Mouse (Mus musculus) CH12.LX (cell line): ENCODE data around the gene Galnt18. TPM values are rescaled to one million over a fixed set of nuclear protein-coding genes. Genes with fewer than 3 reads are reported as not detected.
A peak's percentile ranks its signal among the peaks of the same experiment; 100 is the strongest.

Experiments
- DNase-seq: peaks from one replicate; pipeline ENCODE4 v3.0.0-alpha.2; 2013; ENCODE audit errors: extremely low read depth
- H3K27ac ChIP-seq: 2 replicates; pipeline ENCODE4 v1.5.1; 2012; ENCODE audit warnings: low read depth, mild to moderate bottlenecking, control low read depth, moderate library complexity; ENCODE audit not compliant: insufficient read depth
- H3K27me3 ChIP-seq: replicated peaks from 2 replicates; pipeline ENCODE3; 2012; ENCODE audit warnings: inconsistent platforms
- H3K36me3 ChIP-seq, 2 experiments: replicated peaks in 1 of 2; 2 replicates each; pipeline versions ENCODE3 to v1.6.1; 2012; ENCODE audit warnings: inconsistent platforms in 1 of 2, low read length in 1 of 2, mild to moderate bottlenecking in 1 of 2, mixed read lengths in 1 of 2, moderate library complexity in 1 of 2; ENCODE audit not compliant: control insufficient read depth in 1 of 2, insufficient read depth in 1 of 2
- H3K4me1 ChIP-seq, 2 experiments: 2 replicates each; pipeline ENCODE4 v1.6.1; 2012; ENCODE audit warnings: inconsistent platforms in 1 of 2, moderate library complexity in 1 of 2; ENCODE audit not compliant: insufficient read depth in 2 of 2, control insufficient read depth in 1 of 2
- H3K4me2 ChIP-seq: 2 replicates; pipeline ENCODE4 v1.6.1; 2012; ENCODE audit warnings: low read depth, mild to moderate bottlenecking, control low read depth; ENCODE audit not compliant: poor library complexity, insufficient read depth, severe bottlenecking
- H3K4me3 ChIP-seq, 3 experiments: fragments of 150-350 bp in 1 of 3; sonication (generic) in 1 of 3; replicated peaks in 1 of 3; 2 replicates each; pipeline versions ENCODE3 to v1.5.1; 2011 to 2012; ENCODE audit warnings: low read depth in 2 of 3, low read length in 2 of 3, mild to moderate bottlenecking in 2 of 3, moderate library complexity in 2 of 3, control low read depth in 1 of 3, improper control_type of control experiment in 1 of 3, inconsistent platforms in 1 of 3, mixed read lengths in 1 of 3; ENCODE audit not compliant: poor library complexity in 1 of 3
- H3K79me2 ChIP-seq: replicated peaks from 2 replicates; pipeline ENCODE4 v1.6.1; 2012; ENCODE audit warnings: mild to moderate bottlenecking, moderate library complexity; ENCODE audit not compliant: control insufficient read depth, poor library complexity, insufficient read depth, severe bottlenecking; ENCODE audit errors: extremely low read depth
- H3K9ac ChIP-seq: 2 replicates; pipeline ENCODE4 v1.6.1; 2012; ENCODE audit warnings: low read depth, mild to moderate bottlenecking, control low read depth, moderate library complexity; ENCODE audit not compliant: insufficient read depth
- H3K9me3 ChIP-seq: replicated peaks from 2 replicates; pipeline ENCODE3; 2012; ENCODE audit warnings: low read length, inconsistent platforms, mixed read lengths
- BHLHE40 ChIP-seq: IDR thresholded peaks from 2 replicates; pipeline ENCODE4 v1.6.1; 2011; ENCODE audit warnings: mild to moderate bottlenecking, low read depth, low read length, improper control_type of control experiment
- CTCF ChIP-seq, 2 experiments: IDR thresholded peaks in 1 of 2; conservative IDR thresholded peaks in 1 of 2; 2 replicates each; pipeline ENCODE4 v1.5.1; 2011 to 2012; ENCODE audit warnings: low read depth in 2 of 2, low read length in 2 of 2, improper control_type of control experiment in 1 of 2, inconsistent platforms in 1 of 2, mild to moderate bottlenecking in 1 of 2, moderate library complexity in 1 of 2
- E2F4 ChIP-seq: IDR thresholded peaks from 2 replicates; pipeline ENCODE4 v1.6.1; 2011; ENCODE audit warnings: low read depth, low read length, improper control_type of control experiment; ENCODE audit not compliant: insufficient replicate concordance
- ELF1 ChIP-seq: IDR thresholded peaks from 2 replicates; pipeline ENCODE4 v1.6.1; 2014; ENCODE audit warnings: low read depth, mild to moderate bottlenecking, inconsistent platforms, low read length, improper control_type of control experiment
- EP300 ChIP-seq: IDR thresholded peaks from 2 replicates; pipeline ENCODE4 v1.6.1; 2011; ENCODE audit warnings: low read length, improper control_type of control experiment
- HCFC1 ChIP-seq: IDR thresholded peaks from 2 replicates; pipeline ENCODE4 v1.6.1; 2012; ENCODE audit warnings: low read depth, mild to moderate bottlenecking, inconsistent platforms, low read length, improper control_type of control experiment
- KAT2A ChIP-seq: IDR thresholded peaks from 2 replicates; pipeline ENCODE4 v1.6.1; 2012; ENCODE audit warnings: low read length, improper control_type of control experiment, inconsistent platforms; ENCODE audit not compliant: insufficient replicate concordance
- MAFK ChIP-seq: IDR thresholded peaks from 2 replicates; pipeline ENCODE4 v1.6.1; 2011; ENCODE audit warnings: low read length, improper control_type of control experiment; ENCODE audit not compliant: insufficient replicate concordance
- MAX ChIP-seq: IDR thresholded peaks from 2 replicates; pipeline ENCODE4 v1.6.1; 2011; ENCODE audit warnings: low read length, improper control_type of control experiment
- MAZ ChIP-seq: IDR thresholded peaks from 2 replicates; pipeline ENCODE4 v1.6.1; 2012; ENCODE audit warnings: low read depth, mild to moderate bottlenecking, inconsistent platforms, low read length, improper control_type of control experiment, moderate library complexity
- MEF2A ChIP-seq: IDR thresholded peaks from 2 replicates; pipeline ENCODE4 v1.6.1; 2014; ENCODE audit warnings: low read depth, mild to moderate bottlenecking, inconsistent platforms, low read length, improper control_type of control experiment, borderline replicate concordance
- NELFE ChIP-seq: IDR thresholded peaks from 2 replicates; pipeline ENCODE4 v1.6.1; 2011; ENCODE audit warnings: low read depth, low read length, improper control_type of control experiment
- PAX5 ChIP-seq: IDR thresholded peaks from 2 replicates; pipeline ENCODE4 v1.6.1; 2012; ENCODE audit warnings: low read length, inconsistent platforms, mixed read lengths
- POLR2A ChIP-seq: IDR thresholded peaks from 2 replicates; pipeline ENCODE4 v1.6.1; 2011; ENCODE audit warnings: low read depth, mild to moderate bottlenecking, improper control_type of control experiment, low read length
- POLR2AphosphoS2 ChIP-seq: IDR thresholded peaks from 2 replicates; pipeline ENCODE4 v1.6.1; 2011; ENCODE audit warnings: low read depth, low read length, improper control_type of control experiment
- SMC3 ChIP-seq: IDR thresholded peaks from 2 replicates; pipeline ENCODE4 v1.6.1; 2011; ENCODE audit warnings: low read depth, low read length, improper control_type of control experiment
- TCF12 ChIP-seq: IDR thresholded peaks from 2 replicates; pipeline ENCODE4 v1.6.1; 2014; ENCODE audit warnings: low read depth, mild to moderate bottlenecking, inconsistent platforms, low read length, improper control_type of control experiment
- UBTF ChIP-seq: IDR thresholded peaks from 2 replicates; pipeline ENCODE4 v1.6.1; 2012; ENCODE audit warnings: low read depth, mild to moderate bottlenecking, inconsistent platforms, low read length, improper control_type of control experiment, moderate library complexity
- ZMIZ1 ChIP-seq: IDR thresholded peaks from 2 replicates; pipeline ENCODE4 v1.6.1; 2012; ENCODE audit warnings: low read depth, mild to moderate bottlenecking, inconsistent platforms, low read length, improper control_type of control experiment
- ZNF384 ChIP-seq: IDR thresholded peaks from 2 replicates; pipeline ENCODE4 v1.6.1; 2012; ENCODE audit warnings: low read depth, low read length, improper control_type of control experiment, inconsistent platforms
- dilution Hi-C: fragments of 300-500 bp; cut with MboI; formaldehyde crosslinking; loops from 2 replicates; pipeline ENCODE4 v1.14.3; 2020; ENCODE audit warnings: low sequenced_read_pairs; ENCODE audit not compliant: extremely low pct_unique_long_range_greater_than_20kb, extremely low pct_ligation_motif_present
- in situ Hi-C: fragments of 300-500 bp; cut with MboI; formaldehyde crosslinking; loops from 3 replicates; pipeline ENCODE4 v1.14.3; 2019; ENCODE audit warnings: low sequenced_read_pairs, low pct_ligation_motif_present, low pct_unique_long_range_greater_than_20kb, mixed read lengths
- polyA plus RNA-seq: library from polyadenylated mRNA; unstranded; fragments of >175 nt; gene quantifications from 2 replicates; pipeline ENCODE4 v1.2.1, GENCODE M21; 2012; ENCODE audit warnings: low read depth; ENCODE audit not compliant: insufficient read length
- total RNA-seq, 2 experiments: library from RNA; depleted of rRNA; stranded (reverse); fragments of 300-350 nt in 1 of 2; fragments of >200 nt in 1 of 2; gene quantifications; 2 replicates each; pipeline ENCODE4 v1.2.3; 2012 to 2014

The Galnt18 gene
- total and polyA plus RNA-seq, 3 experiments, result 0.04 TPM; not detected in 2

DNA sequence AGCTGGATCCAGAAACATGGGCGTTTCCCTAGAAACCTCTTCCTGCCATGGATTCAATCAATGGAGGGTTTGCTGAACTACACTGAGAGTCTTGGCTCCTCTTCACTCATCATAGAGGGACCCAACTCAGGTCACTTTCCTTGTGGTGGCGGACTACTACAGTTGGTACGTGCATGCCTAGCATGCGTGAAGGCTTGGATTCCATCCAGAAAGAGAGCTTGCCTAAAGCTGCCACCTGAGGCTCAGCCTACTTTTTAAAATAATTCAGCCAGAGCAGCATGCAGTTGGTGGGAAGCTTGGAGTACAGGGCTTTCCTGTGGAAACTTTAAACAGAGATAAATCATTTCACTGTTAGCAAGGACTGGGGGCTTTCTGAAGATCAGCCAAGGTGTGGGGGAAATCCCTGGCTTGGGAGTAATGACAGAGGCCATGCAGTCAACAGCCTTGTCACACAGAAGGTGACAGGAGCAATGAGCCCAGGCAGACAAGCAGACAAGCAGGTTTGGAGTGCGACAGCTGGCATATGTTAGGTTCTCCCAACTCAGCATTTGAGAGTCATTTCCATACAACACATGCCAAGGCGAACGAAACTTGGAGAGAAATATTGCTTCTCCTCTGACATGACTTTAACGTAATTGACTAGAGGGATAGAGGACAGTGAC is 261.1 kb downstream of the Galnt18 start:
- in situ Hi-C loops (no loop called here), dilution Hi-C loops (no loop called here)
- H3K4me1 ChIP-seq, result peaks cover 0 to 33% of the 10 kb centered on the region in 2 experiments; a peak in 2 of 4 replicates
- no peaks in the 10 kb centered on the region for H3K27me3 ChIP-seq
- no peak overlapping the region for H3K4me2 ChIP-seq
- H3K79me2 ChIP-seq, result no peaks in the 10 kb centered on the region
- no peak overlapping the region for H3K27ac ChIP-seq
- H3K36me3 ChIP-seq, result no peaks in the 10 kb centered on the region
- H3K9me3 ChIP-seq, result no peaks in the 10 kb centered on the region
- peak; percentile 35 for DNase-seq
- no peak overlapping the region for H3K4me3 ChIP-seq
- no peak for TF ChIP-seq SMC3
- TF ChIP-seq ZNF384, result no peak
- TF ChIP-seq ELF1, result no peak
- no peak for TF ChIP-seq HCFC1
- TF ChIP-seq KAT2A, result no peak
- TF ChIP-seq NELFE, result no peak
- no peak for TF ChIP-seq E2F4
- no peak for TF ChIP-seq POLR2AphosphoS2
- no peak for TF ChIP-seq MAX
- TF ChIP-seq, all 38 proteins: peak for 0
- H3K9ac ChIP-seq, result no peak overlapping the region

DNA sequence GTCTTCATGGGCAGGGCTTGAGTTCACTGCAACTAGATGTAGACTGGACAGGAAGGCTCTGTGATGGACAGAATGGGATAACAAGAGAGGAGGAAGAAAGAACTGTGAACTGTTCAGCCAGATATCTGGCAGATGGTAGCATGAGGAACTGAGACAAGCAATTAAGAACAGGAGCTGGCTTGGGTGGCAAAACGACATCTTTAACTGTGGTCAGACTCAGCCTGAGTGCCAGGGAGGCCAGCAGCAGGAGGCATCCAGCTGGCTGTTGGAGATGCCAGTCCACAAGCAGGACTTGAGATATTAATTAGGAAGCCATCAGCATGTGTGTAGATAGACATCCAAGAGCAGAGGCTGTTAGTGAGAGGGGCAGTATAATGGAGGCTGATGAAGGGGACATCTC is 262.9 kb downstream of the Galnt18 start:
- no peak overlapping the region for H3K4me2 ChIP-seq
- dilution Hi-C loops (no loop called here), in situ Hi-C loops (no loop called here)
- H3K27me3 ChIP-seq, result no peaks in the 10 kb centered on the region
- no peaks in the 10 kb centered on the region for H3K9me3 ChIP-seq
- no peaks in the 10 kb centered on the region for H3K36me3 ChIP-seq
- no peak overlapping the region for H3K4me3 ChIP-seq
- TF ChIP-seq EP300, result peak; percentile 54
- no peak for TF ChIP-seq CTCF (conservative IDR thresholded peaks at IDR 0.05 in 1 of 2, IDR thresholded peaks at IDR 0.05 in 1 of 2; ENCODE audit: low read depth in 2 of 2, low read length in 2 of 2)
- peaks cover 0 to 33% of the 10 kb centered on the region in 2 experiments; a peak in 2 of 4 replicates for H3K4me1 ChIP-seq
- no peak overlapping the region for H3K9ac ChIP-seq
- DNase-seq, result peak; percentile 8
- no peak overlapping the region for H3K27ac ChIP-seq
- H3K79me2 ChIP-seq, result no peaks in the 10 kb centered on the region

DNA sequence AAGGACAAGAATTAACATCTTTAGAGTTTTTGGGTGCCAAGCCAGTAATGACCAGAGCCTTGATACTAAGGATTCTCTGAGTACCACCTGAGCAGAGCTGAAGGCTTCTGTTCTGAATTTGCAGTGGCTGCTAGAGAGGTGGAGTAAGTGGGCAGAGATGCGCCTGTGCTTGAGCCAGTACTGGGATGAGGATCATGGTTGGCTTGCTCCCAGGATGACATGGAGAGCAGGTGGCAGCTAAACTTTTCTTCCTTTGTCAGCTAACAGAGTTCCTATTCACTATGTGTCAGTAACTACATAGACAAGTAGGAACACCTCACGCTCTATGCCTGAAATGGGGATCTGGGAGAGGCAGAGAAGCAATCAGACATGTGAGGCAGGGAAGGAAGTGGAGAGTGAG is 264.3 kb downstream of the Galnt18 start:
- Histone ChIP-seq H3K4me3 (no peak overlapping the region), H3K4me2 (no peak overlapping the region), H3K27ac (no peak overlapping the region), H3K36me3 (no peaks in the 10 kb centered on the region), H3K79me2 (no peaks in the 10 kb centered on the region), H3K9ac (no peak overlapping the region), H3K27me3 (no peaks in the 10 kb centered on the region), H3K4me1 (peaks cover 0 to 33% of the 10 kb centered on the region in 2 experiments; a peak in 2 of 4 replicates), H3K9me3 (no peaks in the 10 kb centered on the region)
- DNase-seq, result no peak
- dilution Hi-C loops, result no loop called here
- in situ Hi-C loops, result no loop called here
- TF ChIP-seq ZMIZ1 (no peak), MAZ (no peak), MAFK (no peak), UBTF (no peak), NELFE (no peak), PAX5 (no peak), MEF2A (no peak), TCF12 (no peak), BHLHE40 (no peak), POLR2A (no peak)
